Mouse (Mus musculus) limb, embryonic 14.5 days (tissue): ENCODE measurements at regions not wholly inside any gene's neighbourhood (a gene's known extent, or its start where the extent isn't known, plus 50 kb on each side); places are given as distances from the start of the nearest gene placed in this dataset.

ENCODE experiments used
- ATAC-seq: fragments of 200-750 bp; cut with Nextera tagmentation; 2 replicates; pipeline ENCODE4 v1.8.0; 2017; ENCODE audit warnings: low read depth, moderate number of reproducible peaks, moderate TSS enrichment; ENCODE audit not compliant: low FRiP score
- DNase-seq: peaks from one replicate; pipeline ENCODE4 v3.0.0-alpha.2; 2015; ENCODE audit warnings: low spot score
- H3K27ac ChIP-seq: fragments of 300-500 bp; sonication (generic); replicated peaks from 2 replicates; pipeline ENCODE4 v1.5.1; 2014; ENCODE audit warnings: low read depth, mild to moderate bottlenecking, low read length, moderate library complexity, mixed read lengths
- H3K27me3 ChIP-seq: fragments of 300-500 bp; sonication (generic); 2 replicates; pipeline ENCODE4 v1.6.1; 2014; ENCODE audit warnings: low read length, mixed read lengths; ENCODE audit not compliant: control insufficient read depth, insufficient read depth
- H3K36me3 ChIP-seq: fragments of 300-500 bp; sonication (generic); 2 replicates; pipeline ENCODE4 v1.6.1; 2014; ENCODE audit warnings: mild to moderate bottlenecking, low read length, moderate library complexity, mixed read lengths; ENCODE audit not compliant: control insufficient read depth, insufficient read depth
- H3K4me1 ChIP-seq: fragments of 300-500 bp; sonication (generic); 2 replicates; pipeline ENCODE4 v1.6.1; 2014; ENCODE audit warnings: antibody characterized with exemption, low read length, mixed read lengths; ENCODE audit not compliant: control insufficient read depth, insufficient read depth
- H3K4me2 ChIP-seq: fragments of 300-500 bp; sonication (generic); replicated peaks from 2 replicates; pipeline ENCODE4 v1.6.1; 2014; ENCODE audit warnings: low read depth, mild to moderate bottlenecking, low read length, moderate library complexity; ENCODE audit not compliant: severe bottlenecking
- H3K4me3 ChIP-seq: fragments of 300-500 bp; sonication (generic); replicated peaks from 2 replicates; pipeline ENCODE4 v1.5.1; 2014; ENCODE audit warnings: low read length
- H3K9ac ChIP-seq: fragments of 300-500 bp; sonication (generic); 2 replicates; pipeline ENCODE4 v1.6.1; 2014; ENCODE audit warnings: mild to moderate bottlenecking, low read depth, low read length, moderate library complexity; ENCODE audit not compliant: severe bottlenecking
- H3K9me3 ChIP-seq: fragments of 300-500 bp; sonication (generic); 2 replicates; pipeline ENCODE4 v1.6.1; 2016; ENCODE audit warnings: low read length; ENCODE audit not compliant: control insufficient read depth
- POLR2A ChIP-seq: fragments of 200-500 bp; IDR thresholded peaks from 2 replicates; pipeline ENCODE4 v1.8.0; 2012; ENCODE audit warnings: inconsistent platforms, mild to moderate bottlenecking, moderate library complexity, borderline replicate concordance; ENCODE audit not compliant: insufficient read depth, insufficient read length; ENCODE audit errors: extremely low read depth
- WGBS: fragments of 180-500 bp; shearing (Covaris S2); extraction: QIAGEN DNeasy Blood & Tissue Kit; methylation state at CpG from one replicate; pipeline ENCODE4 v1.1.7; 2014; 5-methylcytosine and 5-hydroxymethylcytosine counted together

DNA sequence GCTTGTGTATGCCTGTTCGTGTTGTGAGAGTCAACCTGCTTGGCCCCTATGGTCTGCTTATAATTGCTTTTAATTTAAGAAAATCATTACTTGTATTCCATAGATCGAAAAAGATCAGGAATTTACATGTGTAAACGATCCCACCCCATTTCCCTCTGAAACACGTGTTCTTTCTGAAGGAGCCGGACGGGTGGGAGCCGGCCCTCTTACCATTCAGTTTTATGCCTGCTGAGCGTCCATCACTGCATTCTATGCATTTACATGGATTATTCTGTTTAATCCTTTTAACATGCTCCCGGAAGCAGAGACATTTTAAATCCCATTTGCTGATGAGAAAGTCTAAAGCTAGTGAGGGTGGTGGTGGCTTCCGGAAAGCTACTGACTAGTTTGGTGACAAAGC is 213.8 kb downstream of the Ppp4r2 start:
- Histone ChIP-seq H3K27me3 (no peaks in the 10 kb centered on the region), H3K4me2 (no peak overlapping the region), H3K36me3 (no peaks in the 10 kb centered on the region), H3K4me3 (no peak overlapping the region), H3K27ac (no peak overlapping the region), H3K4me1 (peaks cover 8% of the 10 kb centered on the region; the same call in 1 of the 2 replicates), H3K9ac (no peak overlapping the region), H3K9me3 (no peaks in the 10 kb centered on the region)
- WGBS: 87% methylated on average over 10 of the region's 10 CpGs
- TF ChIP-seq POLR2A: no peak
- no peak; the same call in 1 of the 2 replicates for ATAC-seq
- no peak for DNase-seq

- 82% methylated on average over 1 of the region's 1 CpGs for WGBS
- DNase-seq (no peak), ATAC-seq (no peak)
- peaks cover 8% of the 10 kb centered on the region; the same call in 1 of the 2 replicates for H3K4me1 ChIP-seq
- H3K9ac ChIP-seq: no peak overlapping the region
- TF ChIP-seq POLR2A: no peak
- H3K27ac ChIP-seq: no peak overlapping the region
- H3K4me3 ChIP-seq: no peak overlapping the region
- H3K4me2 ChIP-seq: no peak overlapping the region
- H3K9me3 ChIP-seq: no peaks in the 10 kb centered on the region
- no peaks in the 10 kb centered on the region for H3K36me3 ChIP-seq
- H3K27me3 ChIP-seq: no peaks in the 10 kb centered on the region
Measured at GRCm38 (mm10) chr6:101048431-101048830, 215.0 kb downstream of the Ppp4r2 start.

- 39% methylated on average over 15 of the region's 15 CpGs for WGBS
- DNase-seq: no peak
- Histone ChIP-seq H3K9me3 (no peaks in the 10 kb centered on the region), H3K36me3 (no peaks in the 10 kb centered on the region), H3K4me3 (no peak overlapping the region), H3K9ac (no peak overlapping the region), H3K27ac (no peak overlapping the region), H3K27me3 (no peaks in the 10 kb centered on the region), H3K4me1 (peaks cover 8% of the 10 kb centered on the region; the same call in 1 of the 2 replicates), H3K4me2 (no peak overlapping the region)
- no peak for ATAC-seq
- no peak for TF ChIP-seq POLR2A
Measured at GRCm38 (mm10) chr6:101048836-101049361, 215.5 kb downstream of the Ppp4r2 start.

DNA sequence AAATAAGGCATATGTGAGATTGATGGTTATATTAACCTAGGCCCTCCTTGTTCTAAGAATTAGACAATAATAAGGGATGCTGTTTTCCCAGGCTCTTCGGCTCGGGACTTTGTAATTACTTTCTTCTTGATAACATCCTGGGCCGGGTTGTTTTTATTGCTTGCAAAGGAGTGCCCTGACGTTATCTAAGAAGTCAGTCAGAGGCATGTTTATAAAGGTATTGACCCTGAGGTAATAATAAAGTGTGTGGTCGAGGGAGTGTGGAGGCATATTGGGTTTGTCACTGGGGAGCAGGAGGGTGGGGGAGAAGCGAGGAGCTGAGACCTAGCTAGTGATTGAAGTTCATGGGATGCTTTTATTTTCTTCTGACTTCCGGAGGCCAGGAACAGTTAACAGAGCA is 221.5 kb downstream of the Ppp4r2 start:
- Histone ChIP-seq H3K36me3 (no peaks in the 10 kb centered on the region), H3K9me3 (no peaks in the 10 kb centered on the region), H3K27me3 (no peaks in the 10 kb centered on the region), H3K4me2 (no peak overlapping the region), H3K4me1 (no peaks in the 10 kb centered on the region; the same call in 1 of the 2 replicates), H3K27ac (no peak overlapping the region), H3K9ac (no peak overlapping the region), H3K4me3 (no peak overlapping the region)
- TF ChIP-seq POLR2A: no peak
- no peak for ATAC-seq
- WGBS: 25% methylated on average over 7 of the region's 7 CpGs
- DNase-seq: no peak

GRCm38 (mm10) chr6:101056318-101056717 is 222.9 kb downstream of the Ppp4r2 start:
- DNase-seq: no peak
- H3K4me2 ChIP-seq: no peak overlapping the region
- no peak overlapping the region for H3K27ac ChIP-seq
- TF ChIP-seq POLR2A: no peak
- 85% methylated on average over 13 of the region's 13 CpGs for WGBS
- no peak overlapping the region for H3K4me3 ChIP-seq
- no peaks in the 10 kb centered on the region for H3K27me3 ChIP-seq
- ATAC-seq: no peak
- H3K9me3 ChIP-seq: no peaks in the 10 kb centered on the region
- no peak overlapping the region for H3K9ac ChIP-seq
- H3K36me3 ChIP-seq: no peaks in the 10 kb centered on the region
- H3K4me1 ChIP-seq: no peaks in the 10 kb centered on the region; the same call in 1 of the 2 replicates

- 59% methylated on average over 8 of the region's 8 CpGs for WGBS
- H3K36me3 ChIP-seq: no peaks in the 10 kb centered on the region
- no peak overlapping the region for H3K4me3 ChIP-seq
- H3K4me1 ChIP-seq: no peaks in the 10 kb centered on the region; the same call in 1 of the 2 replicates
- no peak overlapping the region for H3K27ac ChIP-seq
- H3K9ac ChIP-seq: no peak overlapping the region
- no peaks in the 10 kb centered on the region for H3K9me3 ChIP-seq
- no peak overlapping the region for H3K4me2 ChIP-seq
- TF ChIP-seq POLR2A: no peak
- H3K27me3 ChIP-seq: no peaks in the 10 kb centered on the region
- DNase-seq: no peak
- ATAC-seq: no peak
Measured at GRCm38 (mm10) chr6:101059058-101059457, 225.6 kb downstream of the Ppp4r2 start.
